Mouse (Mus musculus) megakaryocyte, embryonic 14.5 days (primary cell): Measurements from ENCODE around the gene Rnf166.

Source experiments
- FLI1 ChIP-seq: IDR thresholded peaks from 2 replicates; pipeline ENCODE4 v1.6.1; 2012; ENCODE audit warnings: low read length, inconsistent platforms, mixed read lengths
- GATA1 ChIP-seq: IDR thresholded peaks from 3 replicates; pipeline ENCODE4 v1.6.1; 2012; ENCODE audit warnings: mixed read lengths, low read length, inconsistent platforms, borderline replicate concordance

- TF ChIP-seq GATA1 (no peak), FLI1 (no peak)
Observed at GRCm38 (mm10) chr8:122488387-122488786, 12.5 kb upstream of the Rnf166 start.
